Mouse (Mus musculus): Measurements from ENCODE around the gene Prdm5. TPM values are rescaled to one million over a fixed set of nuclear protein-coding genes. Genes with fewer than 3 reads are reported as not detected.

Gene Prdm5
- polyA plus RNA-seq, 2 experiments = 26.0 to 26.4 TPM

GRCm38 (mm10) chr6:65849687-65850086 is 70.9 kb downstream of the Prdm5 start:
- ATAC-seq (ENCODE audit: low FRiP score, low read depth) (no peak), DNase-seq (ENCODE audit: low spot score) (peak; percentile 14)
- H3K27me3 ChIP-seq (ENCODE audit: control insufficient read depth, insufficient read depth, low read length) = no peaks in the 10 kb centered on the region
- peaks cover 5% of the 10 kb centered on the region for H3K4me1 ChIP-seq (ENCODE audit: control insufficient read depth, insufficient read depth, low read length)
- H3K4me2 ChIP-seq (replicated peaks; ENCODE audit: low read depth, low read length, severe bottlenecking) = no peak overlapping the region
- no peaks in the 10 kb centered on the region for H3K36me3 ChIP-seq (ENCODE audit: control insufficient read depth, insufficient read depth, low read length)
- no peaks in the 10 kb centered on the region for H3K9me3 ChIP-seq (ENCODE audit: control insufficient read depth, low read length)
- no peak overlapping the region for H3K9ac ChIP-seq (ENCODE audit: low read depth, low read length, severe bottlenecking)
- H3K4me3 ChIP-seq (replicated peaks; ENCODE audit: low read length) = no peak overlapping the region
- H3K27ac ChIP-seq (replicated peaks; ENCODE audit: low read depth, low read length) = no peak overlapping the region
- no peak for TF ChIP-seq POLR2A (IDR thresholded peaks at IDR 0.05; ENCODE audit: borderline replicate concordance, extremely low read depth, insufficient read depth, insufficient read length)
- 37% methylated on average over 3 of the region's 3 CpGs for WGBS

GRCm38 (mm10) chr6:65850221-65850620 is 71.4 kb downstream of the Prdm5 start:
- H3K4me2 ChIP-seq (replicated peaks; ENCODE audit: low read depth, low read length, severe bottlenecking) = no peak overlapping the region
- H3K27me3 ChIP-seq (ENCODE audit: control insufficient read depth, insufficient read depth, low read length) = no peaks in the 10 kb centered on the region
- DNase-seq (ENCODE audit: low spot score) (no peak), ATAC-seq (ENCODE audit: low FRiP score, low read depth) (no peak)
- H3K36me3 ChIP-seq (ENCODE audit: control insufficient read depth, insufficient read depth, low read length) = no peaks in the 10 kb centered on the region
- no peak overlapping the region for H3K27ac ChIP-seq (replicated peaks; ENCODE audit: low read depth, low read length)
- TF ChIP-seq POLR2A (IDR thresholded peaks at IDR 0.05; ENCODE audit: borderline replicate concordance, extremely low read depth, insufficient read depth, insufficient read length) = no peak
- H3K4me3 ChIP-seq (replicated peaks; ENCODE audit: low read length) = no peak overlapping the region
- WGBS = 79% methylated on average over 3 of the region's 3 CpGs
- H3K9ac ChIP-seq (ENCODE audit: low read depth, low read length, severe bottlenecking) = no peak overlapping the region
- peaks cover 5% of the 10 kb centered on the region for H3K4me1 ChIP-seq (ENCODE audit: control insufficient read depth, insufficient read depth, low read length)
- no peaks in the 10 kb centered on the region for H3K9me3 ChIP-seq (ENCODE audit: control insufficient read depth, low read length)

- no peak for DNase-seq (ENCODE audit: low spot score)
- WGBS = 54% methylated on average over 3 of the region's 3 CpGs
- Histone ChIP-seq H3K4me3 (replicated peaks; ENCODE audit: low read length) (no peak overlapping the region), H3K27ac (replicated peaks; ENCODE audit: low read depth, low read length) (no peak overlapping the region), H3K4me2 (replicated peaks; ENCODE audit: low read depth, low read length, severe bottlenecking) (no peak overlapping the region), H3K9ac (ENCODE audit: low read depth, low read length, severe bottlenecking) (no peak overlapping the region), H3K9me3 (ENCODE audit: control insufficient read depth, low read length) (no peaks in the 10 kb centered on the region), H3K27me3 (ENCODE audit: control insufficient read depth, insufficient read depth, low read length) (no peaks in the 10 kb centered on the region), H3K36me3 (ENCODE audit: control insufficient read depth, insufficient read depth, low read length) (no peaks in the 10 kb centered on the region), H3K4me1 (ENCODE audit: control insufficient read depth, insufficient read depth, low read length) (peaks cover 3% of the 10 kb centered on the region)
- TF ChIP-seq POLR2A (IDR thresholded peaks at IDR 0.05; ENCODE audit: borderline replicate concordance, extremely low read depth, insufficient read depth, insufficient read length) = no peak
- ATAC-seq (ENCODE audit: low FRiP score, low read depth) = no peak
These were observed 75.2 kb downstream of the Prdm5 start for GRCm38 (mm10) chr6:65854020-65854419.

GRCm38 (mm10) chr6:65854585-65854984 is 75.8 kb downstream of the Prdm5 start:
- H3K9ac ChIP-seq (ENCODE audit: low read depth, low read length, severe bottlenecking) = no peak overlapping the region
- H3K27ac ChIP-seq (replicated peaks; ENCODE audit: low read depth, low read length) = no peak overlapping the region
- no peak for ATAC-seq (ENCODE audit: low FRiP score, low read depth)
- H3K9me3 ChIP-seq (ENCODE audit: control insufficient read depth, low read length) = no peaks in the 10 kb centered on the region
- H3K27me3 ChIP-seq (ENCODE audit: control insufficient read depth, insufficient read depth, low read length) = no peaks in the 10 kb centered on the region
- H3K36me3 ChIP-seq (ENCODE audit: control insufficient read depth, insufficient read depth, low read length) = no peaks in the 10 kb centered on the region
- no peak for DNase-seq (ENCODE audit: low spot score)
- no peak overlapping the region for H3K4me2 ChIP-seq (replicated peaks; ENCODE audit: low read depth, low read length, severe bottlenecking)
- WGBS = 76% methylated on average over 4 of the region's 4 CpGs
- no peaks in the 10 kb centered on the region for H3K4me1 ChIP-seq (ENCODE audit: control insufficient read depth, insufficient read depth, low read length)
- no peak overlapping the region for H3K4me3 ChIP-seq (replicated peaks; ENCODE audit: low read length)
- no peak for TF ChIP-seq POLR2A (IDR thresholded peaks at IDR 0.05; ENCODE audit: borderline replicate concordance, extremely low read depth, insufficient read depth, insufficient read length)

DNA sequence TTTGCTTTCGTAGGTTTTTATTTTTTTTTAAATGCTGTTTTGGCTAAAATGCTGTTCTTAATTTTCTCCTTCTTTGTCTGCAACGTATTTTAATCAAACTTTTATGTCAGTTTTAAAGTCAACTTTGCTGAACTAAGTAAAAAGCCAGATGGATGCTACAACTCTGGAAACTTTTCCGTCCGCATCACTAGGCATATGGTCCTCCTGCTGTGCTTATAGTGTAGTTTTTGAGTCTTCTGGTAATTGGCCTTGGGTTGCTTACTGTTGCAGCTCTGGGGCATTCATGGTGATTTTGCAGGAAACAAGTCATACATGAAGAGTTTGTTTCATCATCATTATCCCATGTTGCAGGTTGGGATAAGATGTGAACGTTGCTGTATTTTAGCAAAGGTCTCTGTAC is 81.8 kb downstream of the Prdm5 start:
- no peak for TF ChIP-seq POLR2A (IDR thresholded peaks at IDR 0.05; ENCODE audit: borderline replicate concordance, extremely low read depth, insufficient read depth, insufficient read length)
- no peak overlapping the region for H3K4me2 ChIP-seq (replicated peaks; ENCODE audit: low read depth, low read length, severe bottlenecking)
- no peaks in the 10 kb centered on the region for H3K27me3 ChIP-seq (ENCODE audit: control insufficient read depth, insufficient read depth, low read length)
- H3K9ac ChIP-seq (ENCODE audit: low read depth, low read length, severe bottlenecking) = no peak overlapping the region
- no peak overlapping the region for H3K4me3 ChIP-seq (replicated peaks; ENCODE audit: low read length)
- no peaks in the 10 kb centered on the region; the same call in 1 of the 2 replicates for H3K9me3 ChIP-seq (ENCODE audit: control insufficient read depth, low read length)
- no peak overlapping the region for H3K27ac ChIP-seq (replicated peaks; ENCODE audit: low read depth, low read length)
- peaks cover 3% of the 10 kb centered on the region; the same call in 1 of the 2 replicates for H3K4me1 ChIP-seq (ENCODE audit: control insufficient read depth, insufficient read depth, low read length)
- H3K36me3 ChIP-seq (ENCODE audit: control insufficient read depth, insufficient read depth, low read length) = 0 out of 2 replicates have a peak, but pooled peaks cover 4% of the 10 kb centered on the region
- DNase-seq (ENCODE audit: low spot score) (no peak), ATAC-seq (ENCODE audit: low FRiP score, low read depth) (no peak)
- WGBS = 44% methylated on average over 5 of the region's 5 CpGs

DNA sequence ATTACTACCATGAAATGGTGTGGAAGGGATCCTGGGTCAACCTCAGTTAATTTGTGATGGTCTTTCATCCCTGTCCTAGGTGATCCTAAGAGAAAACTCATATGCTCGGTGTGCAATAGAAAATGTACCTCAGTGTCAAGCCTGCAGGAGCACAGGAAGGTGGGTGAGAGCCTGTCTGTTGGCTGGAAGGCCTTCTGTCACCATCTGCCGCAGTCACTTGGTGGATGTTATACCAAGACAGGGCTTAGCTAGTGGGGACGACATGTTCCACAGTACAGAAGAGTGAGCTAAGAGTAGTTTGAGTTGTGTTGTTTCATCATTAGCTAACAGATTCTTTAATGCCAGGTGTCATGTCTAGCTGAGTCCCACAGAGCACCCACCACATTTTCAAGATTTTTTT is 84.0 kb downstream of the Prdm5 start:
- no peak overlapping the region for H3K4me3 ChIP-seq (replicated peaks; ENCODE audit: low read length)
- no peak overlapping the region for H3K27ac ChIP-seq (replicated peaks; ENCODE audit: low read depth, low read length)
- no peak overlapping the region for H3K9ac ChIP-seq (ENCODE audit: low read depth, low read length, severe bottlenecking)
- no peak for DNase-seq (ENCODE audit: low spot score)
- 93% methylated on average over 3 of the region's 3 CpGs for WGBS
- no peak for ATAC-seq (ENCODE audit: low FRiP score, low read depth)
- H3K4me1 ChIP-seq (ENCODE audit: control insufficient read depth, insufficient read depth, low read length) = peaks cover 3% of the 10 kb centered on the region; the same call in 1 of the 2 replicates
- TF ChIP-seq POLR2A (IDR thresholded peaks at IDR 0.05; ENCODE audit: borderline replicate concordance, extremely low read depth, insufficient read depth, insufficient read length) = no peak
- no peak overlapping the region for H3K4me2 ChIP-seq (replicated peaks; ENCODE audit: low read depth, low read length, severe bottlenecking)
- no peaks in the 10 kb centered on the region for H3K27me3 ChIP-seq (ENCODE audit: control insufficient read depth, insufficient read depth, low read length)
- H3K36me3 ChIP-seq (ENCODE audit: control insufficient read depth, insufficient read depth, low read length) = 0 out of 2 replicates have a peak, but pooled peaks cover 4% of the 10 kb centered on the region
- H3K9me3 ChIP-seq (ENCODE audit: control insufficient read depth, low read length) = no peaks in the 10 kb centered on the region; the same call in 1 of the 2 replicates
